Mouse (Mus musculus) erythroblast, embryonic 14.5 days (primary cell): ENCODE data around the gene Nav2. TPM values are rescaled to one million over a fixed set of nuclear protein-coding genes. Genes with fewer than 3 reads are reported as not detected.

Experiments
- H3K27me3 ChIP-seq: 2 replicates; pipeline ENCODE4 v1.6.1; 2012; ENCODE audit warnings: inconsistent platforms; ENCODE audit not compliant: control insufficient read depth
- H3K36me3 ChIP-seq: 2 replicates; pipeline ENCODE4 v1.6.1; 2012; ENCODE audit warnings: mild to moderate bottlenecking, inconsistent platforms; ENCODE audit not compliant: control insufficient read depth
- H3K4me1 ChIP-seq: 2 replicates; pipeline ENCODE4 v1.6.1; 2012; ENCODE audit warnings: inconsistent platforms; ENCODE audit not compliant: control insufficient read depth
- H3K4me3 ChIP-seq: replicated peaks from 2 replicates; pipeline ENCODE3; 2012; ENCODE audit warnings: moderate library complexity, mild to moderate bottlenecking, inconsistent platforms
- H3K9me3 ChIP-seq: 2 replicates; pipeline ENCODE4 v1.6.1; 2012; ENCODE audit warnings: low read length, inconsistent platforms, mixed read lengths; ENCODE audit not compliant: control insufficient read depth
- GATA1 ChIP-seq: IDR thresholded peaks from 2 replicates; pipeline ENCODE4 v1.6.1; 2012; ENCODE audit warnings: low read length, inconsistent platforms, mixed read lengths
- TAL1 ChIP-seq: IDR thresholded peaks from 3 replicates; pipeline ENCODE4 v1.6.1; 2012; ENCODE audit warnings: low read length, inconsistent platforms, mixed read lengths
- polyA plus RNA-seq: library from polyadenylated mRNA; stranded (reverse); fragments of >175 nt; gene quantifications from 2 replicates; pipeline ENCODE4 v1.2.3, GENCODE M21; 2012

The Nav2 gene
- polyA plus RNA-seq, 1 experiment: 0.11 TPM

- Histone ChIP-seq H3K9me3 (peaks cover 9% of the 10 kb centered on the region), H3K4me3 (no peak overlapping the region), H3K27me3 (no peaks in the 10 kb centered on the region), H3K36me3 (peaks cover 2% of the 10 kb centered on the region; the same call in 1 of the 2 replicates), H3K4me1 (peaks cover 3% of the 10 kb centered on the region)
- TF ChIP-seq GATA1 (no peak), TAL1 (no peak)
These were observed 649.7 kb downstream of the Nav2 start for GRCm38 (mm10) chr7:49558240-49558640.

GRCm38 (mm10) chr7:49558895-49559294 lies 650.4 kb downstream of the Nav2 start:
- peaks cover 9% of the 10 kb centered on the region for H3K9me3 ChIP-seq
- H3K36me3 ChIP-seq: peaks cover 2% of the 10 kb centered on the region; the same call in 1 of the 2 replicates
- H3K4me1 ChIP-seq: peaks cover 3% of the 10 kb centered on the region
- no peaks in the 10 kb centered on the region for H3K27me3 ChIP-seq
- TF ChIP-seq TAL1: no peak
- TF ChIP-seq GATA1: no peak
- H3K4me3 ChIP-seq: no peak overlapping the region

- Histone ChIP-seq H3K27me3 (no peaks in the 10 kb centered on the region), H3K4me1 (peaks cover 3% of the 10 kb centered on the region), H3K4me3 (no peak overlapping the region), H3K9me3 (peaks cover 9% of the 10 kb centered on the region), H3K36me3 (peaks cover 2% of the 10 kb centered on the region; the same call in 1 of the 2 replicates)
- TF ChIP-seq TAL1 (no peak), GATA1 (no peak)
These were observed 651.5 kb downstream of the Nav2 start for GRCm38 (mm10) chr7:49560012-49560411.

- Histone ChIP-seq H3K4me1 (peaks cover 3% of the 10 kb centered on the region), H3K36me3 (peaks cover 6% of the 10 kb centered on the region; the same call in 1 of the 2 replicates), H3K27me3 (no peaks in the 10 kb centered on the region), H3K9me3 (peaks cover 9% of the 10 kb centered on the region), H3K4me3 (no peak overlapping the region)
- TF ChIP-seq GATA1: no peak
- no peak for TF ChIP-seq TAL1
These were observed 653.9 kb downstream of the Nav2 start for GRCm38 (mm10) chr7:49562404-49562803.

- H3K4me1 ChIP-seq: peaks cover 3% of the 10 kb centered on the region
- peaks cover 9% of the 10 kb centered on the region for H3K9me3 ChIP-seq
- peaks cover 6% of the 10 kb centered on the region; the same call in 1 of the 2 replicates for H3K36me3 ChIP-seq
- no peaks in the 10 kb centered on the region for H3K27me3 ChIP-seq
- TF ChIP-seq GATA1 (no peak), TAL1 (no peak)
- H3K4me3 ChIP-seq: no peak overlapping the region
These were observed 654.3 kb downstream of the Nav2 start for GRCm38 (mm10) chr7:49562851-49563250.

GRCm38 (mm10) chr7:49565084-49565483 lies 656.6 kb downstream of the Nav2 start:
- no peaks in the 10 kb centered on the region for H3K27me3 ChIP-seq
- peaks cover 3% of the 10 kb centered on the region for H3K4me1 ChIP-seq
- no peak for TF ChIP-seq TAL1
- no peak for TF ChIP-seq GATA1
- H3K36me3 ChIP-seq: peaks cover 6% of the 10 kb centered on the region; the same call in 1 of the 2 replicates
- H3K4me3 ChIP-seq: no peak overlapping the region
- peaks cover 9% of the 10 kb centered on the region for H3K9me3 ChIP-seq

- no peaks in the 10 kb centered on the region for H3K27me3 ChIP-seq
- peaks cover 3% of the 10 kb centered on the region for H3K4me1 ChIP-seq
- H3K4me3 ChIP-seq: no peak overlapping the region
- TF ChIP-seq TAL1: no peak
- TF ChIP-seq GATA1: no peak
- peaks cover 6% of the 10 kb centered on the region; the same call in 1 of the 2 replicates for H3K36me3 ChIP-seq
- peaks cover 9% of the 10 kb centered on the region for H3K9me3 ChIP-seq
These were observed 657.3 kb downstream of the Nav2 start for GRCm38 (mm10) chr7:49565798-49566197.

- TF ChIP-seq TAL1 (no peak), GATA1 (no peak)
- peaks cover 1% of the 10 kb centered on the region for H3K9me3 ChIP-seq
- H3K4me3 ChIP-seq: no peak overlapping the region
- H3K27me3 ChIP-seq: no peaks in the 10 kb centered on the region
- H3K4me1 ChIP-seq: no peaks in the 10 kb centered on the region; the same call in 1 of the 2 replicates
- peaks cover 4% of the 10 kb centered on the region; the same call in 1 of the 2 replicates for H3K36me3 ChIP-seq
These were observed 659.0 kb downstream of the Nav2 start for GRCm38 (mm10) chr7:49567346-49568034.

- no peaks in the 10 kb centered on the region for H3K9me3 ChIP-seq
- no peak overlapping the region for H3K4me3 ChIP-seq
- peaks cover 4% of the 10 kb centered on the region; the same call in 1 of the 2 replicates for H3K36me3 ChIP-seq
- H3K4me1 ChIP-seq: no peaks in the 10 kb centered on the region
- no peaks in the 10 kb centered on the region for H3K27me3 ChIP-seq
- TF ChIP-seq GATA1 (no peak), TAL1 (no peak)
These were observed 661.1 kb downstream of the Nav2 start for GRCm38 (mm10) chr7:49569646-49570045.

GRCm38 (mm10) chr7:49571606-49572005 lies 663.1 kb downstream of the Nav2 start:
- Histone ChIP-seq H3K4me3 (no peak overlapping the region), H3K27me3 (no peaks in the 10 kb centered on the region), H3K36me3 (peaks cover 5% of the 10 kb centered on the region; the same call in 1 of the 2 replicates), H3K4me1 (no peaks in the 10 kb centered on the region), H3K9me3 (peaks cover 2% of the 10 kb centered on the region; the same call in 1 of the 2 replicates)
- TF ChIP-seq GATA1 (no peak), TAL1 (no peak)
